Mouse (Mus musculus) kidney, postnatal 14 days (tissue): ENCODE data around the gene Bicral.

Experiments
- DNase-seq: peaks from one replicate; pipeline ENCODE4 v3.0.0; 2022; ENCODE audit warnings: mixed read lengths

Bicral gene

GRCm38 (mm10) chr17:46840304-46841010 is 17.8 kb downstream of the Bicral start:
- no peak for DNase-seq

- DNase-seq: no peak
These were observed 19.8 kb downstream of the Bicral start for GRCm38 (mm10) chr17:46838396-46838920.

- no peak for DNase-seq
These were observed 20.4 kb downstream of the Bicral start for GRCm38 (mm10) chr17:46837897-46838296.

GRCm38 (mm10) chr17:46835093-46835715 is 23.1 kb downstream of the Bicral start:
- no peak for DNase-seq

- no peak for DNase-seq
These were observed 25.3 kb downstream of the Bicral start for GRCm38 (mm10) chr17:46832981-46833305.

GRCm38 (mm10) chr17:46832101-46832980 is 25.9 kb downstream of the Bicral start:
- DNase-seq: peak; percentile 74

GRCm38 (mm10) chr17:46829856-46830535 is 28.3 kb downstream of the Bicral start:
- no peak for DNase-seq

- no peak for DNase-seq
These were observed 29.3 kb downstream of the Bicral start for GRCm38 (mm10) chr17:46828935-46829334.

GRCm38 (mm10) chr17:46823091-46823490 is 35.2 kb downstream of the Bicral start:
- no peak for DNase-seq

GRCm38 (mm10) chr17:46820628-46821027 is 37.7 kb downstream of the Bicral start:
- DNase-seq: no peak

- no peak for DNase-seq
These were observed 40.5 kb downstream of the Bicral start for GRCm38 (mm10) chr17:46817734-46818158.

GRCm38 (mm10) chr17:46816306-46816705 is 42.0 kb downstream of the Bicral start:
- DNase-seq: no peak

GRCm38 (mm10) chr17:46814497-46814896 is 43.8 kb downstream of the Bicral start:
- no peak for DNase-seq

- DNase-seq: no peak
These were observed 44.6 kb downstream of the Bicral start for GRCm38 (mm10) chr17:46813637-46814036.

- DNase-seq: no peak
These were observed 45.8 kb downstream of the Bicral start for GRCm38 (mm10) chr17:46812442-46812841.

- no peak for DNase-seq
These were observed 47.6 kb downstream of the Bicral start for GRCm38 (mm10) chr17:46810672-46811071.

- no peak for DNase-seq
These were observed 49.0 kb downstream of the Bicral start for GRCm38 (mm10) chr17:46809131-46809830.

GRCm38 (mm10) chr17:46808376-46808775 is 49.9 kb downstream of the Bicral start:
- DNase-seq: no peak

- no peak for DNase-seq
These were observed 56.5 kb downstream of the Bicral start for GRCm38 (mm10) chr17:46801761-46802160.

GRCm38 (mm10) chr17:46799680-46800079 is 58.6 kb downstream of the Bicral start:
- DNase-seq: no peak

- DNase-seq: no peak
These were observed 60.9 kb downstream of the Bicral start for GRCm38 (mm10) chr17:46797386-46797785.

GRCm38 (mm10) chr17:46796743-46797142 is 61.5 kb downstream of the Bicral start:
- DNase-seq: no peak
